Mouse (Mus musculus) heart, adult 9 months (tissue): ENCODE results near the gene Zkscan17.
"Not testable (repeated sequence)": the region's sequence is repeated elsewhere in the genome, so short reads cannot be mapped to it uniquely, and the experiment has no call there.

Experiments
- DNase-seq, 2 experiments: peaks; one replicate each; pipeline ENCODE4 v3.0.0; 2022; ENCODE audit warnings: low spot score in 2 of 2

Gene Zkscan17

DNA sequence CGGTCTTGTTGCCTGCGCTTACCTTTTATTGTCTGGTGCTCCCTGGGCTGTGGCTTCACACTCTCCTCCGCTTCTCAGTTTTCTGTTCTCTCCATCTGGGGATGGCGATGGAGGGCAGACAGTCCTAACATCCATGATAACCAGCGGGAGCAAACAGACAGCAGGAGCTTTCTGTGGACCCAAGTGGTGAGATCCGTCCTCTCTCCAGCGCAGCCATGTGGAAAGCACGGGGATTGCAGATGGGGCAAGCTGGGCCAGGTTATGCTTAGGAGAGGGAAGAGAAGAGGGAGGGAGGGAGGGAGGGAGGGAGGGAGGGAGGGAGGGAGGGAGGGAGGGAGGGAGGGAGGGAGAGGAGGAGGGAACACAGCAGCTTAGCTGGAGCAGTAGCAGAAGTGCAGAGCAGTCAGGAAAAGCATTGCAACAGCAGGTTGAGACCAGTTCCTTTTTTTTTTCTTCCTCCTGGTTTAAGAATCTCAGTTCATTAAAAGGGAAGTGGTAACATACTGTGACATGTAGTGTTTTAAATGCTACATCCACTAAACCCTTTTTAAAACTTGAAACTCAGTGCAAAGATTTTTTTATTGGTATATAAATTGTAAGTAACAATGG lies at the start of gene Zkscan17:
TSS of gene Zkscan17 (minus strand) at position 280 of the 609 bp plus-strand sequence.
- DNase-seq: no peak

DNA sequence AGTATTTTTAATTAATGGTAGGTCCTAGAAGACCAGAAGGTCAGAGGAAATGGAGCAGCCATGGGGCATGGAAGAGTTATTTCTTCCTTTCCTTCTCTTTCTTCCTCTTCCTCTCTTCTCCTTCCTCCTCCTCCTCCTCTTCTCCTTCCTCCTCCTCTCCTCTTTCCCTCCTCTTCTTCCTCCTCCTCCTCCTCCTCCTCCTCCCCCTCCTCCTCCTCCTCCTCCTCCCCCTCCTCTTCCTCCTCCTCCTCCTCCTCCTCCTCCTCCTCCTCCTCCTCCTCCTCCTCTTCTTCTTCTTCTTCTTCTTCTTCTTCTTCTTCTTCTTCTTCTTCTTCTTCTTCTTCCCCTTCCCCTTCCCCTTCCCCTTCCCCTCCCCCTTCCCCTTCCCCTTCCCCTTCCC lies 49.6 kb upstream of the Zkscan17 start, which contains the start of gene Olfr222:
TSS of gene Olfr222 (minus strand) at position 101 of the 400 bp plus-strand sequence.
- not testable (repeated sequence) for DNase-seq

DNA sequence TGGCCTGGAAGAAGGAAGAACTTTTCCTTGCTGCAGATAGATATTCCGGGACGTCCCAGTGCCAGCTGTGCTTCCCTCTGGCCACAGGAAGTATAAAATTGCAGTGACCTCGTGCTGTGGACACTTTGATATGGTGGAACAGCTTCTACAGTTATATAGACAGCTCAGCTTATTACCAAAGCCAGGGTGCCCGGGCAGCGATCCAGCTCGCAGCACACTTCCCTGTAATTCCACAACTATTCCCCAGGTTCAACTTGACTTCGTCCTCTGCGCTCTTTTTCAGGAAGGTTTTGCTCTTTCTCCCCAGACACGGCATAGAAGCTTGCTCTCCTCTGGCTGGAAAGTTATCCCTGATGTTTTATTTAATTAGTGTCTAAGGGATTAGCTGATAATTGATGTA lies 49.2 kb upstream of the Zkscan17 start:
- DNase-seq: no peak

DNA sequence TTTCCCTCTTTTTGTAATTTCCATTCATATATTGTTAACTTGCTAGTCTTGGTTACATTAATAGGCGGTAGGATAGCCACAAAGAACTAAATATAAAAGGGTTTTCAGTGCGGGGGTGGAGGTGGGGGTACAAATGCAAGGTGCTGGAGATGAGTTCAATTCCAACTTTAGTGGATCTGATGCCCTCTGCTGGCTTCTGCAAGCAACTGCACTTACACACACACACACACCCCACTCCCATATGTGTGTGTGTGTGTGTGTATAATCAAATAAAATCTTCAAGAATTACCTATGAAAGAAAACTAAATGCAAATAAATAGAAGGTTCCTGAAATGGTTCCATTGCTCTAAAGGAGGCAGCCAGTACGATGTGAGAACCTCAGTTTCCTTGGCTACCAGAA lies 42.8 kb upstream of the Zkscan17 start:
- no peak for DNase-seq

DNA sequence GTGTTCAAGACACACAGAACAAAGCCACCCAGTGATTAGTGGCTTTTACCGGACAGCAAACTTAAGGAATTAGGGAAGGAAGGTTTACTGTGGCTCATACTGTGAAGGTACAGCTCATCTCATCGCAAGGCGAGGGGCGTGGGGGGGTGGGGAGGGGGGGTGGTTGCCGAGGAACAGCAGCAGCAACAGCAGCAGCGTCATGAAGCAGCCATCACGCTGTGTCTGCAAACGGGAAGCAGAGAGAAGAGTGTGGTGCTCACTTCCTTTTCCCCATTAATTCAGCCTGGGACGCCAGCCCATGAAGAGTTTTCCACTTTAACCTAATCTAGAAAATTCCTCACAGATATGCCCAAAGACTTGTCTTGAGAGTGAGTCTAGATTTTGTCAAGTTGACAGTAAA lies 36.3 kb upstream of the Zkscan17 start:
- DNase-seq: no peak

DNA sequence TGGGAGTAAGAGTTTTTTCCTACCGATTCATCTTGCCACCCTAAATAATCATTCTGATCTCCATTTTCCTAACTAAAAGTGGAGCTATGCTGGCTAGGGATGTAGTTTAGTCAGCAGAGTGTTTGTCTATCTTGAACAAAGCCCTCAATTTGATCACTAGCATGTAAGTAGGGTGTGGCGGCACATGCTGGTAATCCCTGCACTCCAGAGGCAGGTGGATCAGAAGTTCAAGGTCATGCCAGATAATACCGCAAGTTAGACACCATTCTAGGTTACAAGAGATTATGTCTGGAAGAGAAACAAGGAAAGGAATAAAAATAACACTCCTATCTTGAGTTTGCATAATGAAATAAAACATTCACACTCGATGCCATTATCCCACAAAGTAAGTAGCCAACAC lies 35.8 kb upstream of the Zkscan17 start:
- no peak for DNase-seq

DNA sequence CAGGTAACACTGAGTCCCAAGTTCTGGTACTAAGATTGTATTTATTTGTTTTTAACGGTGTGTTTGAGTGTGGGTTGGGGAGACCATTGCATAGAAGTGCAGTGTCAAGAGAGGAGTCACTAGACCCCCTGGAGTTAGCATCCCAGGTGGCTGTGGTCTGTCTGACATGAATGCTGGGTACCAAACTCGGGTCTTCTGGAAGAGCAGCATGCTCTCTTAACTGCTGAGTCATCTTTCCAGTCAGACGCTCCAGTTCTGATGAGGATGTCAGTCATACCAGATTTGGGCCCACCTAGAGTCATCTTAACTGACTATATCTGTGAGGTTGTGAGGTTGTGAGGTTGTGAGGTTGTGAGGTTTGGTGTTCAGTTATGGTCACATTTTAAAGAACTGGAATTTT lies 34.4 kb upstream of the Zkscan17 start:
- no peak for DNase-seq

DNA sequence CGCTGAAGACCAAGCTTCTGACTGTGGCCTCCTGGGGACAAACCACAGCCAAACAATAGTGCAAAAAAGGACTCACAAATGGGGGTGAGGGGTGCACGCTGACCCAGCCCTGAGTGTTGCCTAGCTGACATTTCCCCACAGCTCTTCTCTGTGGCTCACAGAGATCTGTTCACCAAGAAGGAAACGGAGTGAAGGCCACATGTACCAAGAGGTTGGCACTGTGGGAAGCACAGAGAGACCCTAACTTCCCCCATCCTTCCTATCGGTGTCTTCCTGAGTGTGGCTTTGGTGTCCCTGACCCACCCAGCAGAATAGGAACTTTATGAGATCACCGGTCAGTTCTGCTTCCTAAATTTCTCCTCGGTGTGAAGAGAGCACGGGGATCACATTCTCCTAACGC lies 28.0 kb upstream of the Zkscan17 start:
- DNase-seq: no peak

DNA sequence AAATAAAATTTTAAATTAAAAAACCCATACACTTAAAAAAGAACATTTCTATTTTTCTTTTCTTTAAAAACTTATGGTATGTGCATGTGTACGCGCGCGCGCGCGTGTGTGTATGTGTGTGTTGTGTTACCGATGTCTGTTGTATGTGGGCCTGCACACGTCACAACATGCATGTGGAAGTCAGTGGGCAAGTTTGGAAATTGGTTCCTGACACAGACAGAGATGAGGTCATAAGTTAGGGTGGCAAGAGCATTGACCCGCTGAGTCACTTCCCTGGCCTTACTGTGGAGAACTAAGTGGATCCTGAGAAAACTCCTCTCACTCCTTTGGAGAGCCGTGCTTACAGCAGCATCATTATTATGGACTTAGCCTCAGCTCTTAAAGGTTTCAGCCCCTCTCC lies 27.6 kb upstream of the Zkscan17 start:
- no peak for DNase-seq

DNA sequence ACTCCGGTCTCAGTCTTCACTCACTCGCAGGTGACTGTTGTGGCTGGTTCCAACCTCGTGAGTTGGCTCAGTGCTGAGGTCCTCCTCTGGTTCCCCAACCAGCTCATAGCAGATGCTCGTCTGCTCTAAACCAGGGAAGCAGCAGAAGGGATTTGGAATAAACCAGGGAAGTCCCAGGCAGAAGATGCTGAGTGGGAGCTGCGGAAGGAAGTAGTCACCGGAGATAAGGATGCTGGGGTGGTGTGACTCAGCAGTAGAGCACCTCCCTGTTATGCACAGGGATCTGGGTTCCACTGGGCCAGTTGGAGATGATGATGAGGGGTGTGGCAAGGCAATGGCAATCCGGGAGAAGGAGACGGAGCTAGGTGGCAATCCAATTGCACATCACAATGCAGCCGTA lies 17.5 kb upstream of the Zkscan17 start:
- DNase-seq: no peak

DNA sequence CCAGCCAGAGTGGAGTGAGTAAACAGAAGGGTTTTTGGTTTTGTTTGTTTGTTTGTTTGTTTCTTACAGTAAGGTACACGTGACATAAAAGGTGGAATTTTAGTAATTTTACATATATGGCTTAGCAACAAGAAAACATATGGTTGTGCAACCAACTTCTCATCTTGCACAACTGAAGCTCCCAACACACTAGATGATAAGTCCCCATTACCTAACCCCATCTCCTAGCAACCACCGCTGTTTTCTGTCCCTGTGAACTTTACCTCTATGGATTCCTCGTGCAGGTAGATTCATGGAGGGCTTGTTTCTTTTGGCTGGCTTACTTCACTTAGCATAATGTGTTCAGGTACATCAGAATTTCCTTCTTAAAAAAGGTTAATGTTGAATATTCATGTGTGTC lies 16.8 kb upstream of the Zkscan17 start:
- no peak for DNase-seq

DNA sequence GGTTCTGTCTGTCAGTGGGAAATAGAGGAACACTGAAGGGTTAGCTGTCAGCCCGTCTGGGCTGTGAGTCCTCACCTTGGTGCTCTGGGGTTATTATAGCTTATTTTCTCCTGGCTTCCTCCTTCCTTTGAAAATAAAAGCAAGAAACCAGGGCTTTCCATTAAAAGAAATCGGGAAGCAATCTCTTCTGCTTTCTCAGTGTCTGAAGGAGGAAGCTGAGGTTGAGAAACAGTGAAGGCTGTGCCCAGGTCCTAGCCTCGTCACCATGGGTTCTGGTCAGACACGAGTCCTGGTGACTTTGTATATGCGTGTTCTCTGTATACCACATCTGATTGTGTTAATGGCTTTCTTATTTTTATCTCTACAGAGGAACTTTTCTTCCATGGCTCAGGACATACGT lies 15.9 kb upstream of the Zkscan17 start:
- peak; percentile 16 to 52 for DNase-seq

DNA sequence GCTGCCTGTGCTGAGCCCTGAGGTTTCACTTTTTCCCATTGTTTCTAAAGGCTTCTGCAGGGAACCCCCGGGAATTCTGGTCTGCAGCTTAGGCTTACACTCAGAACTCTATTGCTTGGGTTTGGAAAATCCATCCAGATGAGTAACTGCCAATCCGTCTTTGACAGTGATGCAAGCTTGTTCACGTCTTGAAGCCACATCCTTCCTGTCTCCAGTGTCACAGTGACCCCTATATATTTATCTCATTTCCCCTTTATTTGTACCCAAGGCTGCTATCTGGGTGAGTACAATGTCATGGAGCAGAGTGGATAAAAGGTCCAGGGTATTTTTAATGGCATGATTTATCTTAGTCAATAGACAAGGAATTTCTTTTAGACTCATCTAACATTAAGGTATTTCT lies 14.8 kb upstream of the Zkscan17 start, which contains the start of gene Nlrp3:
TSS of gene Nlrp3 (plus strand) at position 245 of the 400 bp plus-strand sequence.
- DNase-seq: peak in 1 of 2 experiments; percentile 48

DNA sequence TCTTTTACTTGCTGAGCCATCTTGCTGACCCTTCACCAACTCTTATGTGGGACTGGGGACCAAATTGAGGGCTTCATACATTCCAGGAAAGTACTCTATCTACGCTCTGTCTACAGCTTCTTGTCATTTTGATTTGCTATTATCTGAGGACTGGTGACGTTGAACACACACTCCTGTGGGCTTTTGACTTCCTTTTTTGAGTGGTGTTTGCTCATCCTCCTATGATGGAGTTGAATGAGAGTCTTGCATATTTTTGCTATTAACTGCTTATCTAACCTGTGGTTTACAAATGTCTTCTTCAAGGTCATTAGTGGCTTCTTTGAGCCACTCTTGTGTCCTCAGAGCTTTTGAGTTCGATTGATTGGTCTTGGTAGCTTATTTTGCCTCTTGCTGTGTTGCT lies 13.6 kb upstream of the Zkscan17 start:
- DNase-seq: no peak

DNA sequence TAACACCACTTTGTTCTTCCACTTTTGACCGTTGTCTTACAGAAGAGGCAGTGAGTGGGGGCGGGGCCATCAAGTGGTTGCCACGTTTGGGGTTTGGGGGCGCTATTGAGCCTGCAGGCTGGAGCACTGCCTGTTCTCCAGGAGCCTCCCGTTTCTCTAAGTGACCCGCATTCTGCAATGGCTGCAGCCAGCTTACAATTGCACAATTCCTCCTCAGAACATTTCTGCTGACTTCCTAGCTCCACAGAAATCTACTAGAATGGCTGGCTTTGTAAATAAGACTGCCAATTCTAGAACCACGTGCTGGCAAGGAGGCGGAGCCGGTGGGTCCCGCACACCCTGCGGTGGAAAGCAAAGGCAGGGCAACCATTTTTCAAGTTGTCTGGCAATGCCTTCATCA lies 11.8 kb upstream of the Zkscan17 start:
- peak; percentile 36 to 47 for DNase-seq

DNA sequence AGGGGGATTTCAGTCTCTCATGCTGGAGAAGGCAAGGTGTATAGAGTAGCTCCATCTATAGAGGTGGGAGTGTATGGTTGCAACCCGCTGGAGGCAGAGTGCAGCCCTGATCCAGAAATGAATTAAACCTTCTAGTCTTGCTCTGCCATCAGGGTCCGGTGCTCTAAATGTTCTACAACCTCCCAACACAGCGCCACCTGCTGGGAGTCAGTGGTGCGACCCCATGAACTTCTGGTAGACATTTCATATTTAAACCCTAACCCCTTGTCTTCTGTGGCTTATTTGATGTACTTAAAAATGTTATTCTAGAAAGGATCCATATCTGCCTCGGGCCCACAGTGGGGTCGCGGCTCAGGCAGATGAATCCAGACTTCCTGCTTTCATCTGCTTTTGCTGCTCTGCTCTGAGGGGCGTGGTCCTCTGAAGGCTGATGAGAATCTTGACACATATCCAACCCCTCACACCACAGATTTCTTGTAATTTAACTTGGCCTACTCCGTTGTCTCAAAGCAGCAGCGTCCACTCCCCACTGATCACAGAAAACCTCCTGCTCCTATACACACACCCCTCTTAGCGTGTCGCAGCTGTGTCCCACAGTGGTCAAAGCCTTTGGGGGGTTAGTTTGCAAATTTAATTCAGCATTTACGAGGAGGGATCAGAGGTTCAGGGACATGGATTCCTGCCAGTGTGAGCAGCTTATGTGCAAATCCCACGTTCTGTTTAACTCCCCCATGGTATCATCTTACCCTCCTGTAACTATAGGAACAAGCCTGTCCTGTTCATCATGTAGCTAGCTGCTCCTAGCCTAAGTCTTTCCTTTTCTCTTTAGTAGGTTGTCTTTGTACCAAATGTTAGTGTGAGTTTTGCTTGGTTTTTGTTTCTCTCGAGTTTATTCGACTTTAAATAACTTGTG lies 10.9 kb upstream of the Zkscan17 start:
- no peak for DNase-seq

DNA sequence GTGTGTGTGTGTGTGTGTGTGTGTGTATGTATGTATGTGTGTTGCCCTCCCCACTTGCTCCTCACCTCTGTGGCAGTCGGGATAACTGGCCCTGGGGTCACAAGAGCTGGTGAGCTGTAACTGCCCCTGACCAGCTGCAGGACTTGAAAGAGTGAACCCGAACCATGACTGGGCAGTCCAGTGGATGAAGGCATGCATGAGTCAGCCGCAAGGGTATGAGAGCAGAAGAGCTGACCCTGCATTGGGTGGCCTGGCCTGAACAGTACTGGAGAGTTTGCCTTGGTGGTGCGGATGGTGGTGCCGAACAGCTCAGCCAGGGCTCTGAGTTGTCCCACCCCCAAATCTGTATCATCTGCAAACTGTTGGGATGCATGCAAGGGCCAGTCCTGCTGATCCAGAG lies 5.0 kb upstream of the Zkscan17 start:
- DNase-seq: no peak

DNA sequence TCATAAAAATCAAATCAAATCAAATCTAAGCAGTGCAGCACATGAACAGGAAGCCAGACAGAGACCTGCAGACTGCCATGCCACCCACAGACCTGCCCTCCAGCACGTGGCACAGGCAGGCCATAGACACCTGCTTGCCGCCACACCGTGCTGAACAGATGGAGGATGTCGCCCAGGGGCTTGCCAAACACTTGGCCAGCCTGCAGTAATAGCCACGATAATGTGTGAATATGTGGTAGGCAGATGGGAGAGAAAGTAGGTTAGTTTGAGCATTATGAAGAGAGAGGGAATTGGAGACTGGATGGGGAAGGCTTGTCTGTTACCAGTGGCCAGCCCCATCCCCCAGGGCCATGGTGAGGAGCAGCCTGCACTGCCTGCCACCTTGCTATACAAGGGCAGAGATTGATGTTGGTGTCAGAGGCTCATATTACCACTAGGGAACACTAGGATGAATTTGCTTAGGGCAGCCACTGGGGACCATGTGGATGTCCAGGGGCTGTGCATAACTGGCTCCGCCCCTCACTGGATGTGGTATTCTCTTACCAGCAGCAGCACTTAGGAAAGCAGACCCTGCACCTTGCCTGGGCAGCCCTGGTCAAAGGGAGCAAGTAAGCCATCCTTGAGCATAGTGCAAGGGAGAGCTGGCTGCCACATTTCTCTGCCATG lies 4.5 kb upstream of the Zkscan17 start:
- DNase-seq: no peak

DNA sequence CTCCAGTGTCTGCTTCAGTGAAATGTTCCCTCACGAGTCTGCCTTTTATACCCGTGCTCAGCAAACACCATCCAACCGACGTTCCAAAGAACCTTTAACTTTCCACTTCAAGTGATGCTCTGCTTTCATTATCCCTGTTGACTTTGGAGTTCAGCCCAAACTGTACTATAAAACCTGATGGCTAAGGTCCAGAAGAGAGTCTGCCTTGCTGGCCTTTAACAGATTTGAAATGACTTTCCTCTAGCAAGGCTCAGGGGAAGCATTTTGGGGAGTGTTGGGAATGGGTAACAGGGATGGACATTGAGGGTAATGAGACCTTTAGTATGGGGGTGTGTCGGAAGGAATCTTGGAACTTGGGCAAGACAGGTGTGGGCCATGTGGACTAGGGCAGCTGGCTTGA lies 3.7 kb upstream of the Zkscan17 start:
- DNase-seq: no peak

DNA sequence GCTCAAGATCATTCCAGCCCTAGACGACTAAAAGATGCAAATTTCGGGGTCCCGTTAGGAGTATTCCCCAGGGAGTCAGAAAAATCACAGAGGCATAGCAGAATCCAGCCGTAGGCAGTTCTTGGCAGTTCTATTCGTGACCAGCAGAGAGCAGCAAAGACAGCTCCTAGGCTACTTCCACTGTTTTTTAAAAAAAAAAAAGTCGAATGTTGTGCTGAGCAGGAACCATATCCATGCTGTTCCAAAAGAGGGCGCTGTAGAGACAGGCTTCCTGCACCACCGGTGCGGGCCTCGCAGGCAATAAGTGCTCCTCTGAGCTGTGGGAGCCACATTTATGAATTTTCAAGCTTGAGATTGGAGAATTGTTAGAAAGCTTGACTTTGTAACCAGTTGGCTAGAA lies 1.3 kb downstream of the Zkscan17 start:
- DNase-seq: peak; percentile 57 to 67

DNA sequence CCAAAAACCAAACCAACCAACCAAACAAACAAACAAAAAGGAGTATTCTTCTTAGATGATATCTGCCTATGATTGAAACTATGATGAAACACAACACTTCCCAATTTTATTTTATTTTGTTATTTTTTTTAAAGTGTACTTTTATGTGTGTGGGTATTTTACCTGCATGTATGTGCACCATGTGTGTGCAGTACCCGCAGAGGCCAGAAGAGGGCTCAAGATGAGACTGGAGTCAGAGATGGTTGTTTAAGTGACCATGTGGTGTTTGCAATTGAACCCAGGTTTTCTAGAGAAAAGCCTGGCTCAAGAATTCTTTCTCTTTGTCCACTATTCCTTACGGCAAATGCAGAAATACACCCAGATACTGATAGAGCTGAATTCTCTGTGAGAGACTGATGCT lies 2.4 kb downstream of the Zkscan17 start:
- DNase-seq: no peak

DNA sequence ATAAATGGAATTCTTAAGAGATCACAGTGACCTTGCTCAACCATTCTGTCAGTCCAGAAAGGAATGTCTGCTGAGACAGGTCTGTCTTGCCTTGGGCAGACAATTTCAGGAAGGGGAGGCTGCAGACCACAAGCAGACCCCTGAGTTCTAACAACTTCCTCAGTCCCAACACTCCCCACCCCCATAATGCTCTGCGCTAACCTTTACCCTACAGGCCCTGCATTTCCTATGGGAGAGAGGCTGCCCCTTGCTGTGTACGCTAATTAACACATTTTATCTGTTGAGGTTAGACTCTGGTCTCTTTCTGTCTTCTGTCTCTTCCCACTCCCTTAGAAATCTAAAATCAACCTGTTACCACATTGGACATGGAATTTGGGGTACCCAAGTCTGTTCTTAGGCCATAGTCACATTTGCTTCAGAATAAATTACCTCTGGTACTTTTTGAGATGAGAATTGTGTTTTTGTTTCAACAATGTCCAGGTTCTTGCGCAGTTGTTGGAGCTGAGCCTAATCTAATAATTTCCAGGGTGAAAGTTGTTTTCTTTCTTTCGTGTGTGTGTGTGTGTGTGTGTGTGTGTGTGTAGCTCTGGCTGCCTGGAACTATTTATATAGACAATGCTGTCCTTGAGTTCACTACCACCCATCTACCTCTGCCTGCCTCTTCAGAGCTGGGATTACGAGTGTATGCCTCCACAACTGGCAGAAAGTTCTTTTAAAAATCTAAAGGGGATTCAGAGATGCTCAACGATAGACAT lies 6.6 kb downstream of the Zkscan17 start:
- no peak for DNase-seq
